Mouse (Mus musculus): ENCODE results near the gene Itga6. TPM values are rescaled to one million over a fixed set of nuclear protein-coding genes. Genes with fewer than 3 reads are reported as not detected.

Itga6 gene
- polyA plus RNA-seq, 1 experiment, result 45.0 TPM

GRCm38 (mm10) chr2:71801691-71802090 lies 56.3 kb downstream of the Itga6 start:
- no peak for DNase-seq (ENCODE audit: low spot score)

DNA sequence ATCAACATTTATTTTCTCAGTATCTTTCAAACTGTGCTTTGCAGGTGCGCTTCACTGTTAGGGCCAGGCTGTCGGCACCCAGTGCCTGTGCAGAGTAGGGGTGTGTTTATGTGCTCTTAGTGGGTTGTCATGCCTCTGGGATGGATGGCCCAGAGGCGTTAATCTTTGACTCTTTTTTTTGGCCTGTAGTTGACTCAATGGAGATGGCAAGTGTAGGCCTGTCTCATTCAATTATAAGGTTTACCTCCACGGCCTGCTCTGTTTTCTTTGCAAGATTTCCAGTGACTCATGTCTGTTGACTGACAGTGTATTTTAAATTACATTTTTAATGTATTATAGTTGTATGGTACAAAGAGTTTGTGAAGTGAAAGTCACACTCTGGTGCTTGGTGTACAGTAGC lies 56.7 kb downstream of the Itga6 start:
- peak; percentile 21 for DNase-seq (ENCODE audit: low spot score)

GRCm38 (mm10) chr2:71805120-71805519 lies 59.7 kb downstream of the Itga6 start:
- DNase-seq (ENCODE audit: low spot score), result no peak

DNA sequence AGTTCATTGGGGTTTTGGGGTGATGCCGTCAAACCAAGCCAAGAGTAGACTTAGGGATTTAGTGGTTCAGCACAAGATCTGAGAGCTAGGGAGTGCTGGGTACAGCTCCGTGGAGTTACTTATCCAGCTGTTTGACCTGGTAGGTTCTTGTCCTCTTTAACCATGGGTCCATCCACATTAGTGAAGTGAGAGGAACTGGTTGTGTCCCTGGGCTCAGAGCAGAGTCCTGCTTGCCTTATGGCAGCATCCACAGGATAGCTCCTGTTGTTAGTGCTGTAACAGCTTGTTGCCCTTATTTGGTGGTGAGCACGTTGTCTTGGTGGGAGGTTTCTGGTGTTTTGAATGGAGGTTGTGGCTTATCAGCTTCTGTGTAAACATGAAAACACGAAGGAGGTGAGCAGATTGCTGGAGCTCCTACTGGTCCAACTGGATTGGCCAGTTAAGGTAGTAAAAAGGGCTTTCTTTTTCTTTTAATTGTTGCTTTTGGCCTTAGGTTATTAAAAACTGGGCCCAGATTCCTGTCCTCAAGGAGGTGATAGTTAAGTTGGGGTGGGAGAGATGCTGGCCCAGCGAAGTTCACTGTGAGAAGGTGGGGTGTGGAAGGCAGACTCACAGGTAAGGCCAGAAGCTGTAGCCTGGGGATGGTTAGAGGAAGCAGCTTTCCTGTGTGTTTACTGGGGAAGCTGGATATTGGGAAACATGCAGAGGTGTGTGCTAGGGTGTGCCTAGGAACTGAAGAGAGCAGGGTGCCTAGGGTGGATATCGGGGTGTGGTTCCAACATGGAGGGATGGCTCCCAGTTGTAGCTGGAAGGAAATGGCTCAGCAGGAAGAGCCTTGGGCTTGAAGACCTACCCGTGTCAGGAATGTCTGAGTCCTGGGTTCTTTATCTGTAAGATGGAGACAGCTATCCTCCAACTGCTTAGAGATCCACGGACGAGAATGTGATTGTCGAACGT lies 60.5 kb downstream of the Itga6 start:
- no peak for DNase-seq (ENCODE audit: low spot score)

DNA sequence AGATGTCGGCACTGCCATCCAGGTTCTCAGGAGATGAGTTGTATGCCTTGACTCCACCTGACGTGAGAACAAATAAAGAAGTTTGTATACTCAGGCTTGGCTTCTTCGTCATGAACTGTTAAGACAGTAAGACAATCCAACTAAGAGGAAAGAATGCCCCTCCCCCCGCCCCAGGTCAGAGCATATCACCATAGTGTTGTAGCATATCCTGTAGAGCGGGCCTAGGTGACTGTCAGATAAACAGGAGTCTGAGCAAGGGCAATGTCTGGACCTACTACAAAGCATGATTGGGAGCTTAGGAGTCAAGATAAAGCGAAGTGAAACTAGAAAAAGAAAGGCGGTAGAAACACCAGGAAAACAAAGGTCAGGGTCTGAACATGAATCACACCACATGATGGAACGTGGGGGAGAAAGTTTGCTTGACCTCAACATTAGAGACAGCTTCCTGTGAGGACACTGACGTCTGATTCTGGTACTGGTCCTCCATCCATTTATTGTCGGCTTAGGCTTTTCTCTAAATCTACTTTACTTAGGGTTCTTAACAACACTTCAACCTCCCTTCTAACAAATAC lies 64.0 kb downstream of the Itga6 start:
- no peak for DNase-seq (ENCODE audit: low spot score)

GRCm38 (mm10) chr2:71810010-71810409 lies 64.6 kb downstream of the Itga6 start:
- DNase-seq (ENCODE audit: low spot score), result no peak

DNA sequence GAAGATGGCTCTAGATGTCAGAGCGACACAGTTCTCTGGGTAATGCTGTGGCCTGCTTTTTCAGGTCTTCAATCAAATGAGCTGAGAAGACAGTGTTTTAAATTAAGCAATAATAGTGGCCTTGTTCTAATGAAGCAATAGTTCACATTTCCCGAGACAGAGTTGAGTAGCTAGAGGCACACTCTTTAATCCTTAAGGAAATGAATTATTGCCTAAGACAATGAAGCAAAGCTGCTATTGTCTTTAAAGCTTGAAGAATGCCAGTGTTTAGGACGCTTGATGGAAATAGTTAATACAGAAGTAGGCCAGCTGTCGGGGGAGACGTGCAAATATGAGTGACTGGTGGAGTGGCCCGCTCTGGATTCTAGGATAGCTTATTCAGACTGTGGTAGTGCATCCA lies 65.5 kb downstream of the Itga6 start:
- no peak for DNase-seq (ENCODE audit: low spot score)

DNA sequence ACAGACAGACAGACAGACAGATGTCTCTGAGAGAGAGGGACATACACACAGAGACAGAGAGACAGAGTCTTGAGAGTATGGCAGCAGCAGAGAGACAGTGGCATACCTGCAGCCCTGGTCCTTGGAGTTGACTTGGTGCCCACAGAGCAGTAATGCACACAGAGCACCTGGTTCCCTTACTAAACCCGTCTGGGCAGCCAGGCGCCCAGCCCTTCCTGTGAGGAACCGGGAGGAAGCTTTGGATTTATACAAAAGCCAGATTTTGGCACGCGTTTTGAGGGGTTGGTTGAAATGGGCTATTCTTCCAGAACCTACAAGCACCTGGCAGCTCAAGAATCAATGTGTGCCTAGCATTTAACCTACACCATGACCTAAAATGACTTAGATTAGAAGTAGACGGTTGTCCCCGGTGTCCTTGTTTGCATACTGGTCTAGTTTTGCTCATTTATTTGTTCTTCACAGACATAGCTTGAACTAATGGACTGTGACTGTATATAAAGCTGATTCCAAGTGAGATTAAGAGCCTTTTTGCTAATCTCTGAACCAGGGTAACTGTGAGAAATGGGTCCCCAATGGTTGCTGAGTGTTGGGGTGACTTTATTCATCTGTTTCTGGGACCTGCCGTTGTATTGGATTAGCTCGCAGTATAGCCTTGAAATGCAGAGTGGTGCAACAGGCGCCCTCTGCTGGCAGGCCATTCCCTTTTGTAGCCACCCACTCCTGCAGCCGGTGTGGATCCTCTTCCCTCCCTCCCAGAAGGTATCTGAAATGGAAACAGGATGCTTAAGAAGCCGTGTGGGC lies 67.0 kb downstream of the Itga6 start:
- DNase-seq (ENCODE audit: low spot score), result peak; percentile 60

GRCm38 (mm10) chr2:71813022-71813358 lies 67.6 kb downstream of the Itga6 start:
- no peak for DNase-seq (ENCODE audit: low spot score)

- no peak for DNase-seq (ENCODE audit: low spot score)
Observed at GRCm38 (mm10) chr2:71813371-71813770, 68.0 kb downstream of the Itga6 start.

- DNase-seq (ENCODE audit: low spot score), result no peak
Observed at GRCm38 (mm10) chr2:71814016-71814415, 68.6 kb downstream of the Itga6 start.

GRCm38 (mm10) chr2:71815279-71815678 lies 69.9 kb downstream of the Itga6 start:
- no peak for DNase-seq (ENCODE audit: low spot score)

- no peak for DNase-seq (ENCODE audit: low spot score)
Observed at GRCm38 (mm10) chr2:71816391-71817041, 71.1 kb downstream of the Itga6 start.

GRCm38 (mm10) chr2:71824146-71824545 lies 78.7 kb downstream of the Itga6 start:
- DNase-seq (ENCODE audit: low spot score), result no peak

DNA sequence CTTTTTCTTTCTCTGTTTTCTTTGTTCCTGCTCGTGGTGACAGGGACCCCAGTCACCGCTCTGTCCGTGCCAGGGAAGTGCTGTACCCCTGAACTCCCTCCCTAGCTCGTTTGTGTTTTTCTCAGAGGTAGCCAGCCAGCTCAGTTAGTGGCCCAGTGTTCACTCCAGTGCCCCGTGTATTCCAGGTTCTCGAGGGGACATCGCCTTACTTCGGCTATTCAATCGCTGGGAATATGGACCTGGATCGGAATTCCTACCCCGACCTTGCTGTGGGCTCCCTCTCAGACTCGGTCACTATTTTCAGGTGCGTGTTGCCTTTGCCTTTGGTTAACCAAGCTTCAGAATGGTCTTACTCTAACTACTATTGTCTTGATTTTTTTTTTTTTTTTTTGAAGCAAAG lies 82.3 kb downstream of the Itga6 start:
- DNase-seq (ENCODE audit: low spot score), result no peak

GRCm38 (mm10) chr2:71828928-71829327 lies 83.5 kb downstream of the Itga6 start:
- no peak for DNase-seq (ENCODE audit: low spot score)

- DNase-seq (ENCODE audit: low spot score), result no peak
Observed at GRCm38 (mm10) chr2:71833626-71834025, 88.2 kb downstream of the Itga6 start.

GRCm38 (mm10) chr2:71834371-71834770 lies 89.0 kb downstream of the Itga6 start:
- DNase-seq (ENCODE audit: low spot score), result no peak

GRCm38 (mm10) chr2:71835556-71835955 lies 90.1 kb downstream of the Itga6 start:
- no peak for DNase-seq (ENCODE audit: low spot score)

GRCm38 (mm10) chr2:71836232-71836631 lies 90.8 kb downstream of the Itga6 start:
- no peak for DNase-seq (ENCODE audit: low spot score)

DNA sequence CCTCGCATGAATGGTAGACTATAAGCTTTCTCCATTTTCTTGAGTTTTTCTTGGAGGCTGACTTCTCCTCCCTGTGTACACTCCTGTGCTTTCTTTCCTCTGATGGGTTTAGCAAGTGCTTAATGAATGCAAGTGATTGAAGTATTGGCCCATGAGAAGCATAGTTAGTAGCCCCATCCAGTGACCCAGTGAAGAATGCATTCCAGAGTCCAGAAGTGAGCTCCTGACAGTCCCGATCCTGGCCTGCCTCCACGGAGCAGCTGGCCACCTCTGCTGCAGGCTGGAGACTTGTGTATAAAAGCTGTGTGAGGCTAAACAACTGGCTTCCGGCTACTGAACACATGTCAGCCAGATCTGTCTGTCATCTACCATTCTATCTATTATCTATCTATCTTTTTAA lies 91.8 kb downstream of the Itga6 start:
- DNase-seq (ENCODE audit: low spot score), result no peak

DNA sequence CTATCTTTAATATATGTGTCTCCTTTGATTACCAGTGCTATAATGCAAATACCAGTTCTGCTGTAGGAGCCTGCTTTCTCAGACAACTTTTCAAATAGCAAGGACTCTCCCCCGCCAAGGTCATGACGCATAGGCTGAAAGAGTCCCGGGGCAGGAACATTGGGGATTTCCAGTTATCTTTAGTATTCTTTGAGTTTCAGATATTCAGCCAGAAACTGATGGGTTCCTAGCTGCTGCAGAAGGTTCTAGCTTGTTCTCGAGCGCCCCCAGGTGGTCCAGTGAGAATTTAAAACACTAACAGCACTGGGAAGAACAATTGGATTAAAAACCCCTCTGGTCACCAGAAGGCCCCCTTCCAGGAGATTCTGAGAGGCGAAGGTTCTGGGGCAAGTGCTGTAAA lies 92.4 kb downstream of the Itga6 start:
- DNase-seq (ENCODE audit: low spot score), result peak; percentile 37

All from urinary bladder, adult 2 months (tissue).